Mouse (Mus musculus) right cerebral cortex, postnatal 10 days (tissue): ENCODE measurements around the gene Sh2b1.

Experiments used
- DNase-seq, 2 experiments: peaks; one replicate each; pipeline ENCODE4 v3.0.0; 2021; ENCODE audit warnings: low spot score in 2 of 2

Sh2b1 gene

DNA sequence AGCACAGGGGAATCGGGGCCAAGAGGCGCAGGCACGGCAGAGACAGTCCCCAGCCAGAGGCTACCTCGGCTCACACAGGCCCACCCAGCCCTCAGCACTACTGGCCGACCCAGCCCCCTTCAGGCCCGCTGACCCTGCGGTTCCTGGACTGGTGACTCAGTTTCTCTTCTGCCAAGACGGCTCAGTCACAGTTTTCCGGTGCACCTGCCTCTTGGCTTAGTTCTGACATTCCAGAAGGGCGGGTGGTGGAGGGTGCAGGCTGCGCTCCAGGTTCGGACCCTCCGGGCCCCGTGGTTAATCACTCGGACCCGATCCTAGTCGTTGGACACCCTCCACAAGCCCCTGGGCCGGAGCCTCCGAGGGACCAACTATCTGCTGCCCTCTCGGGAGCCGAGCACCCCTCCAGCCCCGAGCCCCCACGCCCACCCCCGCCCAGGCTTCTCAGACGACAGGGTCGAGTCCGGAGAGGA, 703 bp downstream of the Sh2b1 start:
- DNase-seq = no peak

DNA sequence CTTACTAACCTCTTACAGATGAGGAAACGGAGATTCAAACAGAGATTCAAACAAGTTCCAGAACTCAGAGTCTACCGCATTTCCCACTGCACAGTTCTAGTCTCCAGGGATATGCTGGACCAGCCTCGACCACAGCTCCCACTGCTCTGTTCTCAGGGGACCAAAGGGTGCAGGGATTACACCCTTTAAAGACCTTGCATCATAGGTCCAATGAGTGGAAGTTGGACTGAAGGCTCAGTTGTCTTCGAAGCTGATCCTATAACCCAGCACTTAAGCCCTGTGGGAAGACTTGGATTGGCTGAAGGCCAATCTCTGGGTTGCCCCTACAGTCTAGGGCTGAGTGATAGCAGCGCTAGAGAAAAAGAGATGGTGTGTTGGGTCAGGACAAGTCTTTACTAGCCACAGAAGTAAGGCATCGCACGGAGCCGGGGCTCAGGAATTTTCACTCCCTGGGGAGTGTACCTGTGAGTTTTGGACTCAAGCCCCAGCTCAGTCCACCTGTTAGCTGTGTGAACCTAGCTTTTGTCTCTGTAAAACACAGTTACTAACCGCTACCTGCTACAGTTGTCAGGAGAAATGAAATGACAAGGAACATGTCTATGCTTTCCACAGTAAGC, 1.6 kb downstream of the Sh2b1 start:
- DNase-seq = no peak

DNA sequence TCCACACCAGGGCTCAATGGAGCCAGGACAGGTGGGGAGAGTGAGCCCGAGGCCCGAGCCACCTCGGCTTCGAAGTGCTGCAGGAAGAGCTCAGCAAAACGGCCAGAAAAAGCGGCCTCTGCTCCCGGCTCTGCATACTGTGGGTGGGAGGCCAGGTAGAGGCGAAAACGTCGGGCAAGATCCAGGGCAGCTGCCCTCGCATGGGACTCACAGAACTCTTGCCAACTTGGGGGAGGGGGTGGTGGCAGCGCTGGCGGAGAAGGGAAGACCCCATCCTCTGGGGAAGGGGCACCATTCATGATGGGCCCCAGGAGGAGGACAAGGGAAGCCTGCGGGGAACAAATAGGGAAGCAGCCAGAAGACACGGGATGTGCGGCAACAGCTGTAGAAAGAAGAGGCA, 2.5 kb downstream of the Sh2b1 start:
- no peak for DNase-seq

DNA sequence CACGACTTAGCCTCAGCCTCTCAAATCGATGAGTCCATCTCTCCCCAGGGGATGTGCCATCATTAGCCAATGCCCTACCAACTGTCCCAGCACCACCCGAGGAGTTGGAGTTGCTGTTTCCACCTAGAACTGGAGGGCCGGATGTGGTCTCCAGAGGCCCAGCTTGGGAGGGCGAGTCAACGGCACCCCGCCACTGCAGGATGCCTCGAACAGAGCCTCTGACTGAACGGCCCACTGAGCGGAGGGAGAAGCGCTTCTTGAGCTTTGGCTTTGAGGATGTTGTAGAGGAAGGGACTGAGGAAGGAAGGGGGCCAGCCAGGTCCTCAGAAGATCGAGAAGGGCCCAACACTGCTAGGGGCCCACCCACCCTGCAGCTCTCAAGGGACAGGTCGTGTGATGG, 2.9 kb downstream of the Sh2b1 start:
- no peak for DNase-seq

DNA sequence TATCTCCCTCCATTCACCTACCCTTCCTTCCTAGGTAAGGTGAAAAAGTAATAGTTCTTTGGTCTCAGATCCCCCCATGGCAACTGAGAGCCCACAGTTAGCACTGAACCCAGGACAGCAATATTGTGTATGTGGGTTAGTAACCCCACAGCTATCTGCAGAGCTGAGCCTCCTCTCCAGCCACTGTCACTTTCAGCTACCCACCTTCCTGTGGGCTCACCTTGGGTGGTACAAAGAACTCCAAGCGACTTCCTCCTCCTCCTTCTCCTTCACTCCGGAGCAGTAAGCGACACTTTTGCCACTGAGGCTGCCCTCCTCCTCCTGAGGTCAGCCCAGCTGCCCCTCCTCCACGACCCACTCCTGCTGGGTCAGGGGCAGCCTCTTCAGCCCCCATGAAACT, 3.4 kb downstream of the Sh2b1 start:
- no peak for DNase-seq

DNA sequence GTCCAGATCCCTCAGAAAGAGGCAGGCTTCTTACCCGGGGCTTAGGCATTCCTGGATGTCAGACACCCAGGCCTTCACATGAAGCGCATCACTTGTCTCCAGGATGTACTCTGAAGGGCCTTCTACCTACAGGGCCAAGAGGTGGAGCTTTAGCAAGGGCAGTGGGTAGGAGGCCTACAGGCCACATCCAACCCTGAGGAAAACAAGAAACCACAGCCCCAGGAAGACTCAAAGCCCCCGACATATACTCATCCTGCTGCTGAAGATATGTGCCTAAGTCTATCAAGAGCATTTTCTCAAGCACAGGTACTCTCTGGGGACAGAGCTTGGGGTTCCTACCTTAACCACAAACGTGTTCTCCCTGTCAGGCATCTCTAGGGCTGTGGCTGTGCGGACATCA, 3.9 kb downstream of the Sh2b1 start:
- no peak for DNase-seq

DNA sequence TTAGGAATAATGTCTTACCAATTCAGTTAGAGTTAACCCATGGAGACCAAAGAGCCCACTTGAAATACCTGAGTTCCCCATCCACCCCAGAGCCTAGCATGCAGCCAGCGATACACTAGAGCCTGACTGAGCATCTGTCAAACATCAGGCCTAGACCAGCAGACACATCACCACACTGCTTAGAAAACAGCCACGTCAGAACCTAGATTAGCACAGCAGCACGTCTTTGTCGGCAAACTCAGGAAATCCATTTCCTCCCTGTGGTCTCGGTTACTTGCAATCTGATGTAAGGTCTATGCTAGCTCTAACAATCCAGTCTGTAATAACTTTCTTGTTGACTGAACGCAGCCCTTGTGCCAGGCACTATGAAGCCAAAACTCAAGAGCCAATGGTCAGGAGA, 5.1 kb downstream of the Sh2b1 start:
- no peak for DNase-seq

DNA sequence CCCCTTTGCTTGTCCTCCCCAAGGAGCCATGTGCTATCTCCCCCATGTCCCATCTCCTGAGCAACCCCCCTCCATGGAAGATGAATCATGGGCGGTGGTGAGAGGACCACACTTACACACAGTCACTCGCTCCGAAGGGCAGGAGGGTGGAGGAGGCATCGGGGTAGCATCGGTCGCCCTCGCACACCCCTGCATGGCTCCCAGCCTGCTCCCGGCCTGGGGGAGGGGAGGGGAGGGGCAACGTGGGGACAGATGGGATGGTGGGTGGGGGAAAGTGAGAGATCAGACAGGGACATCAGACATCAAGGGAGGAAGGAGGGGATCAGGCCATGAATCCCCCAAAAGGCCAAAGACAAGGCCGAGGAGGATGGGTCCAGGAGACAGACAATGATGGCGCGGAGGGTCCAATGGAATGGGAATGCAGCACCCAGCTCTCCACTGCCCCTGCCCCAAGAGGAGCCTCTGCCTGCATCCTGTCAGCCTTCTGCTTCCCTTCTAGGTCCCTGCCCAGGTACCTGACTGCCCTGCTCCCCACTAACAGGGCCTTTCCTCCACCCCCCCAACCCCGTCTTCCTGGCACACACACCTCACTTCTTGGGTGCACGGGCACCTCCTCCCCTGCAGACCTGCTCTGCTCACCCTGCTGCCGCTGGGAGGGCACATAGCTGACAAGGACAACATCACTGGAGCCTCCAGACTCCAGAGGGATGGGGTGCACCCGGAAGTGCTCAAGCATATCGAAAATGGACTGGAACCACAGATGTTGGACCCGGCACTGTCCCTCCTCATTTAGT, 7.2 kb downstream of the Sh2b1 start:
- DNase-seq = no peak

DNA sequence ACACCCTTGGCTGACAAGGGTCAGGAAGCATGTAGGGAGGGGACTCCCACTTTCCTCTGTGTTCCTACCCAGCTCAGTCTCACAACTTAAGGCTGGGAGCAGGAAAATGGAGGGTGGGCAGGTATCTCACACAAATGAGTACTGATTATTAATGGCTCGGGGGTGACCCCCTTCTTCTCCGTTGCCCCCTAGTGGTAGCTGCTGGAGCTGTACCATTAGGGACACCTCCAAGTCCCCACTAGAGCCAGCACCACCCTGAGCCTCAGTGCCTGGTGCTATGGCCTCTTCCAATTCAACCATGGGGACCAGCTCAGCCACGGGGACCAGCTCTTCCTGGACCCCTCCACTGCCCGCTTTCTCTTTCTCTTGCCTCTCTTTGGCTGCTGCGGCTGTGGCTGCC, 8.0 kb downstream of the Sh2b1 start:
- no peak for DNase-seq

DNA sequence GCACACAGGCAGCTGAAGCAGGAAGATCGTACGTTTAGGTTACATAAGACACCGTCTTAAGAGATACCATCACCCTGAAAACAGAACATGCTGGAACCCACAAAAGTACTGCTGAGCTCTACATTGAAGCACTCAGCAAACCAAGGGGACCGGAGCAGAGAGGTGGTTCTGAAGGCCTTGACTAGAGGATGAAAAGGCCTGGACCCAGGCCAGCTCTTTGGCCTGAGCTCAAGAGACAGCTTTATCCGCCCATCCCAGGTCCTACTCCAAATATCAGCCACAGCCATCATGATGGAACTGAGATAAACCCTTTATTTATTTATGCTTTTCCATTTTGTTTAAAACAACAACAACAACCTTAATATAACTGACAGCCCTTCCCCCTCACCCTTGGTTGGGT, 8.5 kb downstream of the Sh2b1 start:
- no peak for DNase-seq

DNA sequence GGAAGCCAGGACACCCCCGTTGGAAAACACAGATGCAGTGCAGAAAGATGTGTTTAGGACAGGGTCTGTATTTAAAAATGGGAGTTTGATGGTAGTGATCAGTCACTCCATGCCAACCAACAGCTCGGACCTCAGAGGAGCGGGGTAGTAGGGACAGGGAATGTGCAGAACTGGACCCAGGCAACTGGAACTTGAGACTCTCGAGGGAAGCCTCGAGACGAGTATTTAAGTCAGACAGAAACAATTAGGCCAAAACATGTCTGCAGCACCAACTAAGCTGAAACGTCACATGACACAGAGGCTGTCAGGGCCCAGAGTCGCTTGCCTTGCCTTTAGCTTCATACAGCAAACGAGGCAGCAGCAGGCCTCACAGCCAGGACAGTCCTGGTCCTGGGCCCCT, 9.1 kb downstream of the Sh2b1 start:
- DNase-seq = no peak

DNA sequence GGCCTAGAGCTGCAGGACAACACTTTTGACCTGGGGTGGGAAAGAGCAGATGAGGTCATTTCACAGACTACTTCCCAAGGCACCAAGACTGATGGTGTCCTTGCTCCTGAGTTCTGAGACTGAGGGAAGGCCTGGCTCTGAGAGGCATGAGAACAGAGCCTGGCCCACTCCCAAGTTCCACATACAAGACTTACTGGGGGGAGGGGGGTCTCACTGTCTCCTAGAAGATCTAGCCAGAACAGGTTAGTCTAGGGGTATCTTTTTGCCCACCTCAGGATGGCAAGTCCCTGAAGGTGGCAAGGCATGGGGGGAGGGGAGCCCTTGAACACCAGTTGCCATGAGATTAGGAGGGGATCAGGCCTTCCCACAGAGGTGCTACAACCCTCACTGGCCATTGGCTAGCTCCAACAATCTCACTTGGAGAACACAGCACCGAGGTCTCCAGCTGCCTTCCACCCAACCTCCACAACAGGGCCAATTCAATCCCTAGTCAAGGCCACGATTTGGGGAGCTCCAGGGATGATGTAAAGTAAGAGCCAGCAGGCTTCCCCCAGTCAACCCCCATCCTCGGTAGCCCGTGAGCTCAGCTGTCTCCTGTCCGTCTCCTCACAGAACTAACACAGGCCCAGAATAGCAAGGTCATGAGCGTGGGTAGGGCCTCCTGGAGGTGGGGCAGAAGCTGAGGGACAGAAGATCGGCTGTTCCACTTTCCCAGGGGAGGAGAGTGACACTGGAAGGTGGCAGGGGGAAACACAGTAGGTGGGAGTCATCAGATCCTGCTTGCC, 9.8 kb downstream of the Sh2b1 start:
- DNase-seq = no peak

DNA sequence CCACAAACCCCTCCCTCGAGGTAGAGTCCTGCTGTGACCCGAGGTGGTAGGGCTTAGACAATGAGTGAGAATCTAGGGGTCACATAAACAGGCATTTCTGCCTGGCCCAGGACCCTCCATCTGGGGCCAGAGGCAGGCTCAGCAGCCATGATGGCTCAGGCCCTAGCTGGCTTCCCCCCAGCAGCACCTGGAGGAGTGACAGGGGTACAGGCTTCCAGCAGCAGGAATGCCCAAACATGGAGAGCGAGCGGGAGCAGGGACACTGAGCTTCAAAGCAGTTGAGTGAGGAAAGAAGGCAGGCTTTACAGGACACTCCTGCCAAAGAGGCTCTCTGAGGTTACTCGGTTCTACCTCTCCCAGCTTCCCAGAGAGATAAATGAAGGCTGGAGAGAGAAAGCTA, 10.4 kb downstream of the Sh2b1 start:
- no peak for DNase-seq

DNA sequence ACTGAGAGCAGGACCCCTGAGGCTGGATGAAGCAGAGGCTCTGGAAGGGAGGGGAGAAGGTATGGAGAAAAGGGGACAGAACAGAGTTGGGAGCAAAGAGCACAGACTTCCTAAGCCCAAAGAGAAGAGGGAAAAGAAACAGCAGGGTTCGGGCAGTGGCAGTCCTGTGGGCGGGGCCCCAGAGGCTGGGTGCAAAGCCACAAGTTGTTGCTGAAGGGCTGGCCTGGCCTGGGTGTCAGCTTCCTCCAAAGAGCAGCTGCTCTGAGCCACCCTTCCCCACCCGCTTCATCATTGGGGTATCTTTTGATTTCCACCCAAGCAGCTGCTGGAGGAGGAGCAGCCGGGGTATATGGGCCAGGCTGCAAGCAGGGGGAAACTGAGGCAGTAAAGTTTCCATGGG, 11.1 kb downstream of the Sh2b1 start:
- no peak for DNase-seq

DNA sequence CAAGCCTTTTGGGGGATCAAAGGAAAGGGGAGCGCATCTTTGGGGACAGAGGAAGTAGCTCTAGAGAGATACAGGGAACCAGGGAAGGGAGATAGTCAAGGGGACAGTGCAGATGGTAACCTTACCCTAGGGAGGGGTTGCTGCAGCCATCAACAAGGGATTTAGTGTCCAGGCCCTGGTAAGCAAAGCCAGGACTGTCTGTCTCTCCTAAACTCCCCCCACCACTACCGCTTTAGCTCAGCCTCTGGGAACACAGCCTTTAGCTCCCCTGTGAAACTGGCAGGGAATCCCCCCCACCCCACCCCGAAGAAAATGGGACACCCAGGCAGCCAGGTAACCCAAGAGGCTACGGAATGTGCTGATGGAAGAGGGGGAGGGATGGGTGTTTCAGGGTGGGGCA, 11.7 kb downstream of the Sh2b1 start:
- DNase-seq = no peak

DNA sequence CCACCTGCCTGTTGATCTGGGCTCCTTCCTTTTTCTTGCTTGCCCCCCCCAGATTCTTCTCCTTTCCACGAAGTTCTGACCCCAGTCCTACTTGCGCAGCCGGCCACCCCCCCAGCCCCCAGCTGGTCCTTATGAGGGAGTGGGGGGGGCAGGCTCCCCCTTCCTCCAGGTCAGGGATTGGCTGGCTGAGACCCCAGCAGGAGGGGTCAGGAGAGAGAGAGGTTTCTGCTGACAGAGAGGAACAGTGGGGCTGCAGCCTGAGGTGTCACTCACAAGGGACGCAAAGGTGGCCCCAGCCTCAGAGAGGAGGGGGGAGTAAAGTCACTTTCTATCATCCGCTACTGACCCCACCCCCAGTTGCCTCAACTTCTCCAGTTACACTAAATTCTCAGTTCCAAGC, 12.2 kb downstream of the Sh2b1 start, which contains the start of gene Atp2a1:
Gene Atp2a1 (minus strand): TSS at position 105 of the 400 bp plus-strand sequence.
- no peak for DNase-seq

DNA sequence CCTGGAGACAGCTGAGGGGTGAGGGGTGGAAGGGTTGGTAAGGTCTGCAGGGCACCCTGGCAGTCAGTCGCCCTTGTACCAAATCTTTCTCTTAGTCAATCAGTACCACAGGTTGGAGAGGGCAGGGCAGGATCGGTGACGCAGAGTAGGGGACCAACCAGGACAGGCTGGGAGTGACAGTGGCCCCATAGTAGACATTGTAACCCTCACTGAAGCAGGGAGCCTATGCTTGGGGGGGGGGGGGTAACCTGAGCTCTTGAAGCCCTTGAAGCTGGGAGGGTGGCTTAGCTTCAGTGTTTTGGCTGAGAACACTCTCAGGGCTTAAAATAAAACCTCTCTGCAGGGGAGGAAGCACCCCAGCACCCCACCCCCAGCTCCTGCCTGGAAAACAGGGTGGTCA, 13.6 kb downstream of the Sh2b1 start:
- no peak for DNase-seq

DNA sequence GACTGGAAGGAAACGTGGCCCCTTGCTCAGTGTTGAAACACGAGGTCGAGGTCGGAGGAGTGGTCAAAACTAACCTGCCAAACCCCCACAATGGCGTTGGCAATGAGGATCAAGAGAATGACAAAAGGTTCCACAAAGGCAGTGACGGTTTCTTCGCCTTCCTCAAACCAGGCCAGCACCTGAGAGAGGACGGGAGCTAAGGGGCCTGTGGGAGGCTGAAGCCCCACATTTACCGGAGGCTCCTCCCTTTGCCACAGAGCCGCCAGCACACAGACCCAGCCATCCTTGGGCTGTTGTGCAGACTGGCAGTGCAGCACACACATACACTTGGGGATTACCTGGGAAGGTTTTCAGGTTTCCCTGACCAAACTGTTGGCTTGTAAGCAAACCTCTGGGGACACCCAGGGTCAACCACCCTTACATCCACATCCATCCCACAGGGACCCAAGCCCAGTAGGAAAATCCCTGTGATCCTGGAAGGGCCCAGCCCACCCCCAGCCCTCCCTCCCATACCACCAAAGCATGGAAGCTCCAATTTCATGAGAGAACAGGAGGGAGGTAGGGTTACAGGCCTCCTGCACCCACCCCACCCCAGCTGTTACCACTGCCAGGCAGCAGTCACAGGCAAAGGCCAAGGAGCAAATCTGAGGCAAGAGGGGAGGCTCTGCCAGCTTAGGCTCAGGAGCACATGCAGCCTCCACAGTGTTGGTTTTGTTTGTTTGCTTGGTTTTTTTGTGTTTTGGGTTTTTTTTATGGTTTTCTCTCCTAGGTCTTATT, 14.4 kb downstream of the Sh2b1 start:
- DNase-seq = no peak

DNA sequence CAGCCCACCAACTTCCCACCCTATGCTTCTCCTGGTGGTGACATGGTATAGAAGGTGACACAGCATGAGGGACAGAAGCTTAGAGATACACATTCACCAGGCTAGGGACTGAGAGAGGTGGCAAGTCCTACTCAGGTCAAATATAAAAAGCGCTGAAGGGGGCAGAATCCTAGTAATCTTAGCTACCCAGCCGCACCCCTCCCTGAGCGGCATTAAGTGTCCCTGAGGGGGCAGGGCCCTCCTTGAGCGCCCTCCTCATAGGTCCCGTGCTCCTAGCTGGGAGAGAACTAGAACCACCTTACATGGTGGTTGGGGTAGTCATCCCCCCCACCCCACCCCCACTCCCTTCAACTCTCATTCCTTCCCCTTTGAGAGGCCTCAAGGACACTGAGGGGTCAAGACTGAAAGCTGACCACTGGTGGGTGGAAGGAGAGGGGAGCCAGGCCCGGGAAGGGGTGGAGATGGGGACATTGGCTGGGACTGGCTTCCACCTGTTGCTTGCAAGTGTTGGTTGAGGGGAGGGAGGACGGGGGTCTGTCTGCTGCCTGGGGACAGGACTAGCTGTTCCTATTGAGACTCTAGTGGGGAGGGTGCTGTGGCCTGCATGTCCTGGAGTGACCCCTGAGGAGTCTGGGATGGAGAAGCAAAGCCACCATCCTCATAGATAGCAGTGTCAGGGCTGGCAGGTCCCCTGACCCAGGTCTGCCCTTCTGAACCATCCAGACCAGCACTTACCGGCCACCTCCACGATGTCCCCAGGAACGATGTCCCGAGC, 16.2 kb downstream of the Sh2b1 start:
- no peak for DNase-seq

DNA sequence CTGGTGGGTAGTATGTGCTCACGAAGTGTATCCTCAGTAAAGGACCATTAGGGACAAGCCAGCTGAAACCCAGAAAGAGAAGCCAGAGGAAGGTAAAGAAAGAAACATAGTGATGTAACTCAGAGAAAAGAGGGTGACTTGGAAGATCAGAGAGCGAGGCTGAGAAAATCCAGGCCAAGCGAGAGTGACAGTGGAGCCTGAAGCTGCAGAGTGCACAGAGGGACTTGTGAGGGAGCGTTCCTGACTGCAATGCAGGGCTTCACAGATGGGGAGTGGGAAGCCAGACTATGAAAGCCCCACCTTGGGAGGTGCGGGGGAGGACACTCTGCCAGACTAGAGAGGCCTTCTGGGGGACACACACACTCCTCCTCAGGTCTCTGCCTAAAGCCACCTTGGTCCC, 17.0 kb downstream of the Sh2b1 start:
- no peak for DNase-seq
